Mouse (Mus musculus) lung, postnatal 0 days (tissue): ENCODE results near the gene Smbd1.

ENCODE experiments used
- CTCF ChIP-seq: IDR thresholded peaks from 2 replicates; pipeline ENCODE4 v1.5.1; 2016; ENCODE audit warnings: antibody characterized with exemption, mild to moderate bottlenecking
- EP300 ChIP-seq: IDR thresholded peaks from 2 replicates; pipeline ENCODE4 v1.6.1; 2016; ENCODE audit warnings: antibody characterized with exemption, mild to moderate bottlenecking, control low read depth

- TF ChIP-seq CTCF (no peak), EP300 (no peak)
Observed at GRCm38 (mm10) chr16:32776676-32777075, 33.6 kb downstream of the Smbd1 start.
